Mouse (Mus musculus): ENCODE data around the gene Gjd2.

- TF ChIP-seq CTCF (conservative IDR thresholded peaks at IDR 0.05; ENCODE audit: low read length), result no peak
- TF ChIP-seq POU5F1 (IDR thresholded peaks at IDR 0.05; ENCODE audit: borderline replicate concordance, low read length), result no peak
These were observed 46.7 kb upstream of the Gjd2 start for GRCm38 (mm10) chr2:114060071-114060591.
